Mouse (Mus musculus) liver, embryonic 14.5 days (tissue): ENCODE data around the gene Lhx5. TPM values are rescaled to one million over a fixed set of nuclear protein-coding genes. Genes with fewer than 3 reads are reported as not detected.

Experiments
- ATAC-seq: fragments of 200-750 bp; cut with Nextera tagmentation; 2 replicates; pipeline ENCODE4 v1.8.0; 2017; ENCODE audit warnings: moderate number of reproducible peaks, mild to moderate bottlenecking, moderate library complexity; ENCODE audit not compliant: insufficient read depth
- DNase-seq, 3 experiments: peaks; one replicate each; pipeline ENCODE4 v3.0.0-alpha.2; 2012 to 2013; ENCODE audit warnings: low read depth in 3 of 3, low spot score in 3 of 3
- H3K27ac ChIP-seq: fragments of 300-500 bp; sonication (generic); 2 replicates; pipeline ENCODE4 v1.5.1; 2014; ENCODE audit warnings: moderate library complexity, mild to moderate bottlenecking, control low read depth, inconsistent platforms
- H3K27me3 ChIP-seq: fragments of 300-500 bp; sonication (generic); 2 replicates; pipeline ENCODE4 v1.6.1; 2014; ENCODE audit warnings: mild to moderate bottlenecking, low read length, moderate library complexity; ENCODE audit not compliant: control insufficient read depth, insufficient read depth
- H3K36me3 ChIP-seq: fragments of 300-500 bp; sonication (generic); replicated peaks from 2 replicates; pipeline ENCODE4 v1.6.1; 2014; ENCODE audit warnings: low read depth; ENCODE audit not compliant: control insufficient read depth, insufficient read depth
- H3K4me1 ChIP-seq, 2 experiments: fragments of 200-500 bp in 1 of 2; fragments of 300-500 bp in 1 of 2; sonication (generic) in 1 of 2; replicated peaks; 2 replicates each; pipeline ENCODE4 v1.6.1; 2012 to 2014; ENCODE audit warnings: antibody characterized with exemption in 1 of 2, inconsistent platforms in 1 of 2, low read length in 1 of 2; ENCODE audit not compliant: control insufficient read depth in 2 of 2, insufficient read depth in 2 of 2
- H3K4me2 ChIP-seq: fragments of 300-500 bp; sonication (generic); 2 replicates; pipeline ENCODE4 v1.6.1; 2014; ENCODE audit warnings: low read depth, mild to moderate bottlenecking, control low read depth, moderate library complexity
- H3K4me3 ChIP-seq, 2 experiments: fragments of 200-500 bp in 1 of 2; fragments of 300-500 bp in 1 of 2; sonication (generic) in 1 of 2; 2 replicates each; pipeline ENCODE4 v1.5.1; 2012 to 2014; ENCODE audit warnings: low read depth in 2 of 2, low read length in 2 of 2, mild to moderate bottlenecking in 2 of 2, control low read depth in 1 of 2, inconsistent platforms in 1 of 2, moderate library complexity in 1 of 2; ENCODE audit not compliant: insufficient read depth in 1 of 2
- H3K9ac ChIP-seq: fragments of 300-500 bp; sonication (generic); replicated peaks from 2 replicates; pipeline ENCODE4 v1.6.1; 2014; ENCODE audit warnings: mild to moderate bottlenecking, control low read depth, moderate library complexity
- H3K9me3 ChIP-seq: fragments of 300-500 bp; sonication (generic); 2 replicates; pipeline ENCODE4 v1.6.1; 2016; ENCODE audit warnings: low read length, mixed read lengths; ENCODE audit not compliant: control insufficient read depth
- CTCF ChIP-seq: IDR thresholded peaks from 2 replicates; pipeline ENCODE4 v1.5.1; 2016; ENCODE audit warnings: antibody characterized with exemption, low read depth, control low read depth
- EP300 ChIP-seq: IDR thresholded peaks from 2 replicates; pipeline ENCODE4 v1.6.1; 2016; ENCODE audit warnings: antibody characterized with exemption, low read depth
- WGBS: fragments of 180-500 bp; shearing (Covaris S2); extraction: QIAGEN DNeasy Blood & Tissue Kit; methylation state at CpG from one replicate; pipeline ENCODE4 v1.1.7; 2014; ENCODE audit not compliant: insufficient replicate concordance; 5-methylcytosine and 5-hydroxymethylcytosine counted together
- polyA plus RNA-seq, 2 experiments: library from polyadenylated mRNA; depleted of rRNA in 1 of 2; stranded (reverse) in 1 of 2; unstranded in 1 of 2; fragments of >200 nt; fragmentation: Nextera tagmentation in 1 of 2; extraction: Ambion mirVana in 1 of 2; gene quantifications; 2 replicates each; pipeline versions ENCODE4 v1.2.1 to v1.2.3; 2012 to 2014

The Lhx5 gene
- polyA plus RNA-seq (2012; rRNA removed) (0.02 TPM in 1 of 2 replicates, not detected in the other), polyA plus RNA-seq (2014; fragmentation: Nextera tagmentation; extraction: Ambion mirVana) (not detected in 2 replicates)

DNA sequence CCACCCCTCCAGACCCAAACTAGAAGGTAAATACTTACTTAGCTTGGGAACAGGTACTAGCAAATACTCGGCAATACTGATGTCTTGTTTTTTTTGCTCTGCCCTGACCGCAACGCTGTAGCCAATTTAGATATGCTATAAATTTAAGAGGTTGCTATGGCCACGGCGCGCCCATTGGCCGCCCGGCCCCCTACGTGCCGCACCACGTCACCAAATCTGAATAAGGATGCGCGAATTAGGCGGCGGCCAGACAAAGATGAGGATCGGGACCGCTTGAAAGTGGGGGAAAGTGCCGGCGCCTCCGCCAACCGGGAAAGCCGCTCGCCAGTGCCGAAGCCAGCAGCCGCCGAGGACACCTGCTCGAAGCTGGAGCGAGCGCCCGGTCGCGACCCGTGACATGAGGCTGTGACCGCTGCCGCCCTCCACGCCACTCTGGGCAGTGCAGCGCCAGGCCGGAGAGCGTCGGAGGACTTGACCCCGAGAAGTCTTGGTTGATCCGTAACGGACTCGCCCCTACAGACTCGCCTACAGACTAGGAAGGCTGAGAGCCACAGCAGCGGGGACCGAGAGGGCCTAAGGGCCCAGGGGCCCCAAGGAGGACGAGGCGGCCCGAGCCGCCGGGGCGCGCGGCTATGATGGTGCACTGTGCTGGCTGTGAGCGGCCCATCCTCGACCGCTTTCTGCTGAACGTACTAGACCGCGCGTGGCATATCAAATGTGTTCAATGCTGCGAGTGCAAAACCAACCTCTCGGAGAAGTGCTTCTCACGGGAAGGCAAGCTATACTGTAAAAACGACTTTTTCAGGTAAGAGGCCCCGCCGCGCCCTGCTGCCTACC is at the start of gene Lhx5:
Gene Lhx5, plus strand, starts transcription at position 51 of the 837 bp plus-strand sequence.
- Histone ChIP-seq H3K4me3 (no peak within 1 kb of the TSS), H3K4me2 (no peak within 1 kb of the TSS), H3K27me3 (peaks cover 96% of the 10 kb centered on the region), H3K9me3 (no peaks in the 10 kb centered on the region), H3K4me1 (no peaks in the 10 kb centered on the region), H3K27ac (no peak within 1 kb of the TSS), H3K9ac (no peak within 1 kb of the TSS), H3K36me3 (no peaks in the 10 kb centered on the region)
- 2% methylated on average over 69 of the region's 69 CpGs for WGBS
- no peak for TF ChIP-seq CTCF
- TF ChIP-seq EP300: no peak
- no peak for DNase-seq
- no peak for ATAC-seq

- H3K4me2 ChIP-seq: no peak overlapping the region
- 47% methylated on average over 4 of the region's 4 CpGs for WGBS
Observed at GRCm38 (mm10) chr5:120386361-120386760, 45.1 kb upstream of the Lhx5 start.

GRCm38 (mm10) chr5:120388765-120389164 is 42.7 kb upstream of the Lhx5 start:
- Histone ChIP-seq H3K9me3 (no peaks in the 10 kb centered on the region), H3K9ac (no peak overlapping the region), H3K27ac (no peak overlapping the region), H3K4me1 (no peaks in the 10 kb centered on the region), H3K4me3 (no peak overlapping the region), H3K36me3 (no peaks in the 10 kb centered on the region), H3K27me3 (no peaks in the 10 kb centered on the region), H3K4me2 (no peak overlapping the region)
- WGBS: 29% methylated on average over 9 of the region's 9 CpGs
- no peak for DNase-seq
- TF ChIP-seq CTCF (no peak), EP300 (no peak)
- ATAC-seq: no peak

More at GRCm38 (mm10) chr5:120386361-120386760, 45.1 kb upstream of the Lhx5 start:
- DNase-seq (no peak), ATAC-seq (no peak)
- Histone ChIP-seq H3K9ac (no peak overlapping the region), H3K9me3 (no peaks in the 10 kb centered on the region), H3K4me3 (no peak overlapping the region), H3K36me3 (no peaks in the 10 kb centered on the region), H3K27me3 (no peaks in the 10 kb centered on the region), H3K4me1 (no peaks in the 10 kb centered on the region), H3K27ac (no peak overlapping the region)
- no peak for TF ChIP-seq EP300
- no peak for TF ChIP-seq CTCF

GRCm38 (mm10) chr5:120389973-120390372 is 41.5 kb upstream of the Lhx5 start:
- Histone ChIP-seq H3K27me3 (no peaks in the 10 kb centered on the region), H3K27ac (no peak overlapping the region), H3K36me3 (no peaks in the 10 kb centered on the region), H3K4me1 (no peaks in the 10 kb centered on the region), H3K9ac (no peak overlapping the region), H3K4me3 (no peak overlapping the region), H3K9me3 (no peaks in the 10 kb centered on the region), H3K4me2 (no peak overlapping the region)
- WGBS: 59% methylated on average over 2 of the region's 2 CpGs
- no peak for ATAC-seq
- no peak for TF ChIP-seq CTCF
- no peak for TF ChIP-seq EP300
- DNase-seq: no peak

GRCm38 (mm10) chr5:120393871-120394667 is 37.4 kb upstream of the Lhx5 start:
- Histone ChIP-seq H3K4me1 (no peaks in the 10 kb centered on the region), H3K27ac (no peak overlapping the region), H3K4me3 (no peak overlapping the region), H3K9me3 (no peaks in the 10 kb centered on the region), H3K4me2 (no peak overlapping the region), H3K9ac (no peak overlapping the region), H3K36me3 (no peaks in the 10 kb centered on the region), H3K27me3 (peaks cover under 1% of the 10 kb centered on the region)
- WGBS: 24% methylated on average over 25 of the region's 25 CpGs
- ATAC-seq (no peak), DNase-seq (no peak)
- TF ChIP-seq CTCF: no peak
- no peak for TF ChIP-seq EP300
